Comparison of ENCODE assay signal across 37 mouse cellular contexts in the genomic region with DNA sequence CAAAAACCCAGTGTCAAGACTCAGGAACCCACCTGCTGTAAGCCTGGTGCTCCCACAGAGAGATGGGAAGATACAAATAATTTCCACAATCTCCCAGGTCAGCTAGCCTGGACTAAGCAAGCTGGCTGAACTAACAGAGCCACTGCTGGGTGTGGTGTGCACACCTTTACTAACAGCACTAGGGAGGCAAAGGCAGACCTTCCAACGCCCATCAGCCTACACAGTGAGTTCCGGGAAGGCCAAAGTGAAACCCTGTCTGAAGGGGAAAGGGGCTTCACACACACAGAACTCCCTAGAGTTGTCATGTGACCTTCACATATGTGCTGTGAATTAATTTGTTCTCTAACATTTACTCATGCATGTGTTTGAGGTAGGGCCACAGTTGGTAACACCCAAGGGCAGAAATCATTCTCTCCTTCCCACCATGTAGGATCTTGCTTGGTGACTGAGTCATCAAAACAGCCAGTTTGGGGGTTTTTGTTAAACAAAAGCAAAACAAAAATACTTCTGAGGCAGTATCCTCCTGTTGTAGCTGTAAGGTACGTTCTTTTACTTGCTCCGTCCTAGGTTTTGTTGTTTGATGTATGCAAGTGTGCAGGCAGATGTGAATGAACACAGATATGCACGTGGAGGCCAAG. TPM values are rescaled to one million over a fixed set of nuclear protein-coding genes. Genes with fewer than 3 reads are reported as not detected.
A peak's percentile ranks its signal among the peaks of the same experiment; 100 is the strongest.
DNase-seq lines count a peak whose midpoint lies in the region; ATAC-seq and TF ChIP-seq lines count a peak whose summit lies in the region.
"Had no signal": no experiment of that assay in that cellular context is flagged by ENCODE, and none has a peak within 500 bp of the region (broad histone marks: within the 10 kb centered on the region; RNA-seq: fewer than 3 reads in every experiment).

No protein-coding gene starts in this region.

- peak; percentile 52 for DNase-seq in ES-CJ7 (ENCODE audit: low read depth, low spot score)
- DNase-seq in induced T-regulatory cell, adult 2 months (ENCODE audit: low read depth) = peak; percentile 64
- DNase-seq in hindbrain, postnatal 0 days (ENCODE audit: low spot score) = no peak
- DNase-seq in heart, adult 9 months (ENCODE audit: low spot score in 2 of 2) = no peak
- no peak for DNase-seq in layer of hippocampus, adult 11-12 months (ENCODE audit: low spot score)
- DNase-seq: adrenal gland, postnatal 25 days; B cell, adult 2 months; cerebellum, adult 11-12 months; cerebellum, adult 9-11 months; embryo, embryonic 11 days; gastrocnemius, postnatal 10 days; kidney, adult 9 months; kidney, postnatal 10 days; left cerebral cortex, postnatal 4 days; lung, adult 18-20 months; lung, postnatal 4 days; spleen, adult 18-20 months; thymus, adult 2 months; thymus, postnatal 36 days had no signal

- no peak overlapping the region for H3K27ac ChIP-seq in midbrain, embryonic 16.5 days (ENCODE audit: low read length)
- H3K27ac ChIP-seq in midbrain, embryonic 13.5 days = no peak overlapping the region
- no peak overlapping the region for H3K27ac ChIP-seq in hindbrain, postnatal 0 days
- H3K27ac ChIP-seq: embryonic facial prominence, embryonic 12.5 days; heart, embryonic 10.5 days; heart, embryonic 15.5 days; left cerebral cortex, adult 2 months; midbrain, embryonic 15.5 days had no signal

- TF ChIP-seq CTCF in hindbrain, postnatal 0 days (IDR thresholded peaks at IDR 0.05; ENCODE audit: low read depth) = no peak

- no peak overlapping the region for H3K4me2 ChIP-seq in midbrain, embryonic 16.5 days (ENCODE audit: low read length)
- no peak overlapping the region for H3K4me2 ChIP-seq in midbrain, embryonic 13.5 days (replicated peaks)
- H3K4me2 ChIP-seq in hindbrain, postnatal 0 days (ENCODE audit: low read depth, low read length) = no peak overlapping the region
- H3K4me2 ChIP-seq: embryonic facial prominence, embryonic 12.5 days; heart, embryonic 15.5 days; midbrain, embryonic 15.5 days had no signal

- WGBS in midbrain, embryonic 16.5 days = 77% methylated on average over 5 of the region's 5 CpGs
- WGBS in midbrain, embryonic 13.5 days = 83% methylated on average over 5 of the region's 5 CpGs
- WGBS in hindbrain, postnatal 0 days = 90% methylated on average over 5 of the region's 5 CpGs

- H3K4me3 ChIP-seq in midbrain, embryonic 16.5 days (ENCODE audit: low read depth, low read length) = no peak overlapping the region
- H3K4me3 ChIP-seq in midbrain, embryonic 13.5 days (replicated peaks) = no peak overlapping the region
- H3K4me3 ChIP-seq in hindbrain, postnatal 0 days (ENCODE audit: low read length) = no peak overlapping the region
- H3K4me3 ChIP-seq: embryonic facial prominence, embryonic 12.5 days; heart, embryonic 10.5 days; heart, embryonic 15.5 days; left cerebral cortex, adult 2 months; midbrain, embryonic 15.5 days had no signal

- no peaks in the 10 kb centered on the region for H3K27me3 ChIP-seq in midbrain, embryonic 16.5 days (ENCODE audit: control insufficient read depth, insufficient read depth, low read depth, low read length)
- no peaks in the 10 kb centered on the region for H3K27me3 ChIP-seq in midbrain, embryonic 13.5 days
- H3K27me3 ChIP-seq in hindbrain, postnatal 0 days (ENCODE audit: insufficient read depth, low read length) = no peaks in the 10 kb centered on the region
- H3K27me3 ChIP-seq: embryonic facial prominence, embryonic 12.5 days; heart, embryonic 15.5 days; midbrain, embryonic 15.5 days had no signal

- no peaks in the 10 kb centered on the region for H3K9me3 ChIP-seq in midbrain, embryonic 16.5 days (replicated peaks; ENCODE audit: control insufficient read depth, low read length, poor library complexity, severe bottlenecking)
- no peaks in the 10 kb centered on the region for H3K9me3 ChIP-seq in midbrain, embryonic 13.5 days
- no peaks in the 10 kb centered on the region for H3K9me3 ChIP-seq in hindbrain, postnatal 0 days (ENCODE audit: low read length)
- H3K9me3 ChIP-seq: embryonic facial prominence, embryonic 12.5 days; heart, embryonic 10.5 days; heart, embryonic 15.5 days; midbrain, embryonic 15.5 days had no signal

- 0 out of 2 replicates have a peak, but pooled peaks have one; percentile 34 for ATAC-seq in midbrain, embryonic 16.5 days
- no peak for ATAC-seq in midbrain, embryonic 13.5 days
- no peak for ATAC-seq in hindbrain, postnatal 0 days
- ATAC-seq: forebrain, embryonic 16.5 days; hindbrain, embryonic 16.5 days; intestine, postnatal 0 days; lung, postnatal 0 days; midbrain, embryonic 15.5 days had no signal

- H3K36me3 ChIP-seq in midbrain, embryonic 16.5 days (ENCODE audit: control insufficient read depth, insufficient read depth, low read length) = no peaks in the 10 kb centered on the region
- H3K36me3 ChIP-seq in midbrain, embryonic 13.5 days = no peaks in the 10 kb centered on the region
- no peaks in the 10 kb centered on the region for H3K36me3 ChIP-seq in hindbrain, postnatal 0 days (ENCODE audit: insufficient read depth, low read length)
- H3K36me3 ChIP-seq: embryonic facial prominence, embryonic 12.5 days; heart, embryonic 10.5 days; heart, embryonic 15.5 days; midbrain, embryonic 15.5 days had no signal

- peaks cover 17% of the 10 kb centered on the region for H3K4me1 ChIP-seq in midbrain, embryonic 16.5 days (ENCODE audit: control insufficient read depth, insufficient read depth, low read length)
- H3K4me1 ChIP-seq in midbrain, embryonic 13.5 days (replicated peaks) = peaks cover 44% of the 10 kb centered on the region
- 0 out of 2 replicates have a peak, but pooled peaks cover 3% of the 10 kb centered on the region for H3K4me1 ChIP-seq in hindbrain, postnatal 0 days (ENCODE audit: insufficient read depth, low read length)

- H3K9ac ChIP-seq in midbrain, embryonic 16.5 days (ENCODE audit: low read depth, low read length) = no peak overlapping the region
- H3K9ac ChIP-seq in midbrain, embryonic 13.5 days (replicated peaks) = no peak overlapping the region
- no peak overlapping the region for H3K9ac ChIP-seq in hindbrain, postnatal 0 days (replicated peaks; ENCODE audit: low read length)
- H3K9ac ChIP-seq: embryonic facial prominence, embryonic 12.5 days; heart, embryonic 15.5 days; midbrain, embryonic 15.5 days had no signal

RNA-seq across cellular contexts. Expression of a gene that starts 47.7 kb away (rescaled TPM):
- not detected in 2 replicates for polyA plus RNA-seq in midbrain, embryonic 16.5 days (2015; fragmentation: Nextera tagmentation; extraction: Ambion mirVana)
- not detected in 2 replicates for polyA plus RNA-seq in midbrain, embryonic 13.5 days (2015; fragmentation: Nextera tagmentation; extraction: Ambion mirVana)
- not detected in 2 replicates for total RNA-seq in hindbrain, postnatal 0 days (2014; rRNA removed)
- not detected in 2 replicates for polyA plus RNA-seq in hindbrain, postnatal 0 days (2015; fragmentation: Nextera tagmentation; extraction: Ambion mirVana)
- total RNA-seq: adrenal gland, adult 18-20 months; adrenal gland, postnatal 25 days; gastrocnemius, postnatal 10 days; granulocyte monocyte progenitor cell, adult 5-6 weeks; heart, postnatal 25 days; layer of hippocampus, postnatal 14 days; left cerebral cortex, adult 2 months; left cerebral cortex, postnatal 4 days; neutrophil, adult 5-6 weeks had no signal
- polyA plus RNA-seq: embryonic facial prominence, embryonic 12.5 days; forebrain, embryonic 16.5 days; heart, embryonic 10.5 days; heart, embryonic 15.5 days; hindbrain, embryonic 11.5 days; hindbrain, embryonic 16.5 days; lung, postnatal 0 days; neural tube, embryonic 11.5 days had no signal

RNA-seq across cellular contexts. Expression of a gene that starts 56.3 kb away (rescaled TPM):
- polyA plus RNA-seq in midbrain, embryonic 16.5 days (2015; fragmentation: Nextera tagmentation; extraction: Ambion mirVana) = 157 and 181 TPM in 2 replicates
- 253 and 274 TPM in 2 replicates for polyA plus RNA-seq in midbrain, embryonic 13.5 days (2015; fragmentation: Nextera tagmentation; extraction: Ambion mirVana)
- total RNA-seq in hindbrain, postnatal 0 days (2014; rRNA removed) = 120 and 127 TPM in 2 replicates
- 105 and 110 TPM in 2 replicates for polyA plus RNA-seq in hindbrain, postnatal 0 days (2015; fragmentation: Nextera tagmentation; extraction: Ambion mirVana)

Comparison
In these comparisons a context has a peak if more than half of its experiments do, and no peak if none do; other contexts are left out.
1. DNase-seq: peak in ES-CJ7 (single experiment) and induced T-regulatory cell, adult 2 months (single experiment); none in hindbrain, postnatal 0 days (single experiment), heart, adult 9 months (0 of 2) and layer of hippocampus, adult 11-12 months (single experiment).